Mouse (Mus musculus): ENCODE results near the gene Gm8890.
"Not testable (repeated sequence)": the region's sequence is repeated elsewhere in the genome, so short reads cannot be mapped to it uniquely, and the experiment has no call there.

Gm8890 gene

GRCm38 (mm10) chr5:11255733-11256132, at the start of gene Gm8890:
Gene Gm8890 (plus strand): TSS chr5:11256033.
- in situ Hi-C loops (cut with MboI; ENCODE audit: low pct_unique_long_range_greater_than_20kb in 1 of 2, low sequenced_read_pairs in 2 of 2, unreplicated experiment in 1 of 2): not testable (repeated sequence)

- in situ Hi-C loops (cut with MboI; ENCODE audit: low pct_unique_long_range_greater_than_20kb in 1 of 2, low sequenced_read_pairs in 2 of 2, unreplicated experiment in 1 of 2): not testable (repeated sequence)
Observed at GRCm38 (mm10) chr5:11256221-11256620, 388 bp downstream of the Gm8890 start.
